Mouse (Mus musculus) macrophage (primary cell): ENCODE results near the gene Pakap. TPM values are rescaled to one million over a fixed set of nuclear protein-coding genes. Genes with fewer than 3 reads are reported as not detected.

Experiments
- H3K27ac ChIP-seq: fragments of 350-480 bp; formaldehyde crosslinking; 2 replicates; pipeline ENCODE4 v1.9.0; 2021
- H3K36me3 ChIP-seq: fragments of 350-480 bp; formaldehyde crosslinking; 2 replicates; pipeline ENCODE4 v1.9.0; 2021; ENCODE audit errors: inconsistent target
- H3K4me3 ChIP-seq: fragments of 350-480 bp; formaldehyde crosslinking; 2 replicates; pipeline ENCODE4 v1.9.0; 2021; ENCODE audit errors: inconsistent target
- H3K79me2 ChIP-seq: fragments of 350-480 bp; formaldehyde crosslinking; 2 replicates; pipeline ENCODE4 v1.9.0; 2021; ENCODE audit errors: inconsistent target
- WGBS: methylation state at CpG from one replicate; pipeline ENCODE4 v1.1.7; 2026; ENCODE audit warnings: inconsistent platforms; ENCODE audit not compliant: missing documents; 5-methylcytosine and 5-hydroxymethylcytosine counted together
- polyA plus RNA-seq: library from polyadenylated mRNA; stranded (reverse); fragments of 250-400 nt; gene quantifications from 3 replicates; pipeline ENCODE4 v1.2.4, GENCODE M21; 2018; ENCODE audit warnings: inconsistent platforms

Pakap gene
- polyA plus RNA-seq, 1 experiment from 2014 or later: not detected

- Histone ChIP-seq H3K4me3 (no peak overlapping the region), H3K36me3 (no peaks in the 10 kb centered on the region), H3K79me2 (no peaks in the 10 kb centered on the region), H3K27ac (no peak overlapping the region)
- 80% methylated on average over 3 of the region's 3 CpGs for WGBS
These were observed 118.8 kb downstream of the Pakap start for GRCm38 (mm10) chr4:57686736-57687135.

- H3K79me2 ChIP-seq: no peaks in the 10 kb centered on the region
- 77% methylated on average over 3 of the region's 3 CpGs for WGBS
- no peaks in the 10 kb centered on the region for H3K36me3 ChIP-seq
- no peak overlapping the region for H3K4me3 ChIP-seq
- no peak overlapping the region for H3K27ac ChIP-seq
These were observed 119.6 kb downstream of the Pakap start for GRCm38 (mm10) chr4:57687583-57687982.

- no peak overlapping the region for H3K4me3 ChIP-seq
- H3K79me2 ChIP-seq: no peaks in the 10 kb centered on the region
- no peaks in the 10 kb centered on the region for H3K36me3 ChIP-seq
- no peak overlapping the region for H3K27ac ChIP-seq
- 88% methylated on average over 9 of the region's 9 CpGs for WGBS
These were observed 120.2 kb downstream of the Pakap start for GRCm38 (mm10) chr4:57688131-57688530.

- 88% methylated on average over 6 of the region's 6 CpGs for WGBS
These were observed 122.0 kb downstream of the Pakap start for GRCm38 (mm10) chr4:57690001-57690400.

GRCm38 (mm10) chr4:57690805-57691204 lies 122.8 kb downstream of the Pakap start:
- Histone ChIP-seq H3K4me3 (no peak overlapping the region), H3K36me3 (no peaks in the 10 kb centered on the region), H3K79me2 (no peaks in the 10 kb centered on the region), H3K27ac (no peak overlapping the region)
- WGBS: 81% methylated on average over 1 of the region's 1 CpGs

More at GRCm38 (mm10) chr4:57690001-57690400, 122.0 kb downstream of the Pakap start:
- Histone ChIP-seq H3K27ac (no peak overlapping the region), H3K79me2 (no peaks in the 10 kb centered on the region), H3K36me3 (no peaks in the 10 kb centered on the region), H3K4me3 (no peak overlapping the region)

GRCm38 (mm10) chr4:57694356-57695136 lies 126.6 kb downstream of the Pakap start:
- Histone ChIP-seq H3K79me2 (no peaks in the 10 kb centered on the region), H3K36me3 (no peaks in the 10 kb centered on the region), H3K4me3 (no peak overlapping the region), H3K27ac (no peak overlapping the region)
- 82% methylated on average over 5 of the region's 5 CpGs for WGBS

GRCm38 (mm10) chr4:57696955-57697354 lies 129.0 kb downstream of the Pakap start:
- WGBS: 95% methylated on average over 11 of the region's 11 CpGs
- Histone ChIP-seq H3K79me2 (no peaks in the 10 kb centered on the region), H3K36me3 (no peaks in the 10 kb centered on the region), H3K27ac (no peak overlapping the region), H3K4me3 (no peak overlapping the region)

GRCm38 (mm10) chr4:57697918-57698611 lies 130.1 kb downstream of the Pakap start:
- WGBS: 83% methylated on average over 12 of the region's 12 CpGs
- Histone ChIP-seq H3K36me3 (no peaks in the 10 kb centered on the region), H3K27ac (no peak overlapping the region), H3K4me3 (no peak overlapping the region), H3K79me2 (no peaks in the 10 kb centered on the region)

GRCm38 (mm10) chr4:57701576-57701975 lies 133.6 kb downstream of the Pakap start:
- no peaks in the 10 kb centered on the region for H3K36me3 ChIP-seq
- no peak overlapping the region for H3K4me3 ChIP-seq
- no peaks in the 10 kb centered on the region for H3K79me2 ChIP-seq
- H3K27ac ChIP-seq: no peak overlapping the region
- WGBS: 70% methylated on average over 5 of the region's 5 CpGs

- WGBS: 92% methylated on average over 11 of the region's 11 CpGs
- H3K36me3 ChIP-seq: no peaks in the 10 kb centered on the region
- H3K4me3 ChIP-seq: no peak overlapping the region
- no peak overlapping the region for H3K27ac ChIP-seq
- H3K79me2 ChIP-seq: no peaks in the 10 kb centered on the region
These were observed 135.8 kb downstream of the Pakap start for GRCm38 (mm10) chr4:57703574-57704470.

- H3K27ac ChIP-seq: no peak overlapping the region
- H3K4me3 ChIP-seq: no peak overlapping the region
- no peaks in the 10 kb centered on the region for H3K79me2 ChIP-seq
- 39% methylated on average over 7 of the region's 7 CpGs for WGBS
- no peaks in the 10 kb centered on the region for H3K36me3 ChIP-seq
These were observed 136.6 kb downstream of the Pakap start for GRCm38 (mm10) chr4:57704575-57704974.

GRCm38 (mm10) chr4:57715849-57716248 lies 147.9 kb downstream of the Pakap start:
- Histone ChIP-seq H3K36me3 (no peaks in the 10 kb centered on the region), H3K27ac (no peak overlapping the region), H3K79me2 (no peaks in the 10 kb centered on the region), H3K4me3 (no peak overlapping the region)

- Histone ChIP-seq H3K36me3 (no peaks in the 10 kb centered on the region), H3K79me2 (no peaks in the 10 kb centered on the region), H3K4me3 (no peak overlapping the region), H3K27ac (no peak overlapping the region)
- 83% methylated on average over 4 of the region's 4 CpGs for WGBS
These were observed 148.8 kb downstream of the Pakap start for GRCm38 (mm10) chr4:57716735-57717134.

- H3K4me3 ChIP-seq: no peak within 1 kb of the TSS
- 88% methylated on average over 9 of the region's 9 CpGs for WGBS
- no peaks in the 10 kb centered on the region for H3K79me2 ChIP-seq
These were observed 149.4 kb downstream of the Pakap start, which contains the start of gene Akap2 for GRCm38 (mm10) chr4:57717354-57717753. Gene Akap2, plus strand, starts transcription at chr4:57717657.

More at GRCm38 (mm10) chr4:57717354-57717753, 149.4 kb downstream of the Pakap start, which contains the start of gene Akap2:
- Histone ChIP-seq H3K36me3 (no peaks in the 10 kb centered on the region), H3K27ac (no peak within 1 kb of the TSS)
